Mouse (Mus musculus) megakaryocyte, embryonic 14.5 days (primary cell): Measurements from ENCODE around the gene Wnt11. TPM values are rescaled to one million over a fixed set of nuclear protein-coding genes. Genes with fewer than 3 reads are reported as not detected.

Source experiments
- H3K27me3 ChIP-seq: replicated peaks from 2 replicates; pipeline ENCODE3; 2012; ENCODE audit warnings: inconsistent platforms
- H3K36me3 ChIP-seq: replicated peaks from 2 replicates; pipeline ENCODE3; 2012; ENCODE audit warnings: low read length, inconsistent platforms, mixed read lengths
- H3K4me1 ChIP-seq: 2 replicates; pipeline ENCODE4 v1.6.1; 2012; ENCODE audit warnings: inconsistent platforms
- H3K4me3 ChIP-seq: replicated peaks from 2 replicates; pipeline ENCODE3; 2012; ENCODE audit warnings: moderate library complexity, mild to moderate bottlenecking, inconsistent platforms
- H3K9me3 ChIP-seq: 2 replicates; pipeline ENCODE4 v1.6.1; 2012; ENCODE audit warnings: inconsistent platforms
- FLI1 ChIP-seq: IDR thresholded peaks from 2 replicates; pipeline ENCODE4 v1.6.1; 2012; ENCODE audit warnings: low read length, inconsistent platforms, mixed read lengths
- GATA1 ChIP-seq: IDR thresholded peaks from 3 replicates; pipeline ENCODE4 v1.6.1; 2012; ENCODE audit warnings: mixed read lengths, low read length, inconsistent platforms, borderline replicate concordance
- polyA plus RNA-seq: library from polyadenylated mRNA; stranded (reverse); fragments of >175 nt; gene quantifications from 2 replicates; pipeline ENCODE4 v1.2.3, GENCODE M21; 2012; ENCODE audit warnings: low replicate concordance; ENCODE audit not compliant: insufficient read depth

The Wnt11 gene
- 1.6 and 9.0 TPM in 2 replicates for polyA plus RNA-seq

- Histone ChIP-seq H3K9me3 (no peaks in the 10 kb centered on the region), H3K4me1 (peaks cover 58% of the 10 kb centered on the region), H3K36me3 (no peaks in the 10 kb centered on the region), H3K27me3 (peaks cover 99% of the 10 kb centered on the region), H3K4me3 (peak within 1 kb of the TSS; percentile 80)
- no peak for TF ChIP-seq GATA1
- TF ChIP-seq FLI1: no peak
Observed at GRCm38 (mm10) chr7:98834711-98835321, at the start of gene Wnt11. Gene Wnt11 (plus strand): TSS chr7:98835112.

- Histone ChIP-seq H3K36me3 (no peaks in the 10 kb centered on the region), H3K4me1 (peaks cover 11% of the 10 kb centered on the region), H3K4me3 (no peak overlapping the region), H3K27me3 (peaks cover 92% of the 10 kb centered on the region), H3K9me3 (no peaks in the 10 kb centered on the region)
- TF ChIP-seq FLI1: no peak
Observed at GRCm38 (mm10) chr7:98786792-98787612, 47.9 kb upstream of the Wnt11 start.

GRCm38 (mm10) chr7:98788721-98789120, 46.2 kb upstream of the Wnt11 start:
- Histone ChIP-seq H3K27me3 (peaks cover 90% of the 10 kb centered on the region), H3K4me1 (peaks cover 11% of the 10 kb centered on the region), H3K4me3 (no peak overlapping the region), H3K36me3 (no peaks in the 10 kb centered on the region), H3K9me3 (no peaks in the 10 kb centered on the region)
- TF ChIP-seq FLI1 (no peak), GATA1 (no peak)

- H3K36me3 ChIP-seq: no peaks in the 10 kb centered on the region
- TF ChIP-seq FLI1: no peak
- TF ChIP-seq GATA1: no peak
- H3K4me1 ChIP-seq: peaks cover 11% of the 10 kb centered on the region
Observed at GRCm38 (mm10) chr7:98789121-98789520, 45.8 kb upstream of the Wnt11 start.

GRCm38 (mm10) chr7:98791864-98792263, 43.0 kb upstream of the Wnt11 start:
- no peaks in the 10 kb centered on the region for H3K36me3 ChIP-seq
- H3K9me3 ChIP-seq: no peaks in the 10 kb centered on the region
- no peak overlapping the region for H3K4me3 ChIP-seq
- H3K4me1 ChIP-seq: peaks cover 8% of the 10 kb centered on the region
- TF ChIP-seq FLI1 (no peak), GATA1 (no peak)
- H3K27me3 ChIP-seq: peaks cover 88% of the 10 kb centered on the region

More at GRCm38 (mm10) chr7:98789121-98789520, 45.8 kb upstream of the Wnt11 start:
- H3K9me3 ChIP-seq: no peaks in the 10 kb centered on the region
- H3K27me3 ChIP-seq: peaks cover 90% of the 10 kb centered on the region
- no peak overlapping the region for H3K4me3 ChIP-seq

GRCm38 (mm10) chr7:98793811-98794210, 41.1 kb upstream of the Wnt11 start:
- no peak for TF ChIP-seq GATA1
- no peak for TF ChIP-seq FLI1

GRCm38 (mm10) chr7:98794444-98794843, 40.5 kb upstream of the Wnt11 start:
- no peak for TF ChIP-seq FLI1
- TF ChIP-seq GATA1: no peak
- no peaks in the 10 kb centered on the region for H3K36me3 ChIP-seq
- H3K27me3 ChIP-seq: peaks cover 88% of the 10 kb centered on the region
- no peaks in the 10 kb centered on the region for H3K4me1 ChIP-seq
- no peaks in the 10 kb centered on the region for H3K9me3 ChIP-seq
- H3K4me3 ChIP-seq: no peak overlapping the region

More at GRCm38 (mm10) chr7:98793811-98794210, 41.1 kb upstream of the Wnt11 start:
- peaks cover 89% of the 10 kb centered on the region for H3K27me3 ChIP-seq
- H3K36me3 ChIP-seq: no peaks in the 10 kb centered on the region
- H3K4me1 ChIP-seq: no peaks in the 10 kb centered on the region
- no peak overlapping the region for H3K4me3 ChIP-seq
- no peaks in the 10 kb centered on the region for H3K9me3 ChIP-seq

GRCm38 (mm10) chr7:98795637-98796036, 39.3 kb upstream of the Wnt11 start:
- Histone ChIP-seq H3K27me3 (peaks cover 88% of the 10 kb centered on the region), H3K9me3 (peaks cover 3% of the 10 kb centered on the region; the same call in 1 of the 2 replicates), H3K4me1 (no peaks in the 10 kb centered on the region), H3K4me3 (no peak overlapping the region), H3K36me3 (no peaks in the 10 kb centered on the region)
- no peak for TF ChIP-seq GATA1
- TF ChIP-seq FLI1: no peak

- Histone ChIP-seq H3K9me3 (peaks cover 3% of the 10 kb centered on the region; the same call in 1 of the 2 replicates), H3K4me1 (no peaks in the 10 kb centered on the region), H3K27me3 (peaks cover 88% of the 10 kb centered on the region), H3K4me3 (no peak overlapping the region), H3K36me3 (no peaks in the 10 kb centered on the region)
- no peak for TF ChIP-seq FLI1
- no peak for TF ChIP-seq GATA1
Observed at GRCm38 (mm10) chr7:98797347-98798133, 37.4 kb upstream of the Wnt11 start.
